Mouse (Mus musculus) embryonic facial prominence, embryonic 13.5 days (tissue): ENCODE measurements around the gene Pdzd7. TPM values are rescaled to one million over a fixed set of nuclear protein-coding genes. Genes with fewer than 3 reads are reported as not detected.

Source experiments
- ATAC-seq: fragments of 200-750 bp; cut with Nextera tagmentation; 2 replicates; pipeline ENCODE4 v1.8.0; 2017; ENCODE audit warnings: low read depth; ENCODE audit not compliant: insufficient number of reproducible peaks, insufficient read depth, low FRiP score, low TSS enrichment
- H3K27ac ChIP-seq: fragments of 300-500 bp; sonication (generic); 2 replicates; pipeline ENCODE4 v1.5.1; 2015; ENCODE audit warnings: moderate library complexity, mild to moderate bottlenecking, inconsistent platforms
- H3K27me3 ChIP-seq: fragments of 300-500 bp; sonication (generic); 2 replicates; pipeline ENCODE4 v1.6.1; 2015; ENCODE audit warnings: mild to moderate bottlenecking, inconsistent platforms
- H3K36me3 ChIP-seq: fragments of 300-500 bp; sonication (generic); 2 replicates; pipeline ENCODE4 v1.6.1; 2015; ENCODE audit warnings: mild to moderate bottlenecking, inconsistent platforms
- H3K4me1 ChIP-seq: fragments of 300-500 bp; sonication (generic); 2 replicates; pipeline ENCODE4 v1.6.1; 2015; ENCODE audit warnings: inconsistent platforms
- H3K4me2 ChIP-seq: fragments of 300-500 bp; sonication (generic); 2 replicates; pipeline ENCODE4 v1.6.1; 2015; ENCODE audit warnings: moderate library complexity, mild to moderate bottlenecking, inconsistent platforms
- H3K4me3 ChIP-seq: fragments of 300-500 bp; sonication (generic); 2 replicates; pipeline ENCODE4 v1.5.1; 2015; ENCODE audit warnings: mild to moderate bottlenecking, inconsistent platforms
- H3K9ac ChIP-seq: fragments of 300-500 bp; sonication (generic); 2 replicates; pipeline ENCODE4 v1.6.1; 2015; ENCODE audit warnings: mild to moderate bottlenecking, inconsistent platforms
- H3K9me3 ChIP-seq: fragments of 300-500 bp; sonication (generic); 2 replicates; pipeline ENCODE4 v1.6.1; 2016; ENCODE audit warnings: inconsistent platforms
- WGBS: fragments of 180-500 bp; shearing (Covaris S2); methylation state at CpG from one replicate; pipeline ENCODE4 v1.1.7; 2015; ENCODE audit warnings: mixed read lengths; 5-methylcytosine and 5-hydroxymethylcytosine counted together
- polyA plus RNA-seq: library from polyadenylated mRNA; unstranded; fragments of >200 nt; fragmentation: Nextera tagmentation; extraction: Ambion mirVana; gene quantifications from 2 replicates; pipeline ENCODE4 v1.2.1, GENCODE M21; 2015

The Pdzd7 gene
- polyA plus RNA-seq, 1 experiment from 2014 or later, result 0.51 TPM

- no peak for ATAC-seq
- Histone ChIP-seq H3K27ac (no peak overlapping the region), H3K4me3 (no peak overlapping the region), H3K36me3 (peaks cover 63% of the 10 kb centered on the region), H3K9ac (0 out of 2 replicates have a peak overlapping the region, but pooled peaks have one; percentile 27), H3K4me2 (no peak overlapping the region), H3K4me1 (peaks cover 35% of the 10 kb centered on the region), H3K9me3 (no peaks in the 10 kb centered on the region), H3K27me3 (no peaks in the 10 kb centered on the region)
- 76% methylated on average over 6 of the region's 6 CpGs for WGBS
These were observed 18.4 kb downstream of the Pdzd7 start for GRCm38 (mm10) chr19:45026958-45027670.

- Histone ChIP-seq H3K4me1 (peaks cover 33% of the 10 kb centered on the region), H3K27me3 (no peaks in the 10 kb centered on the region)
These were observed 19.5 kb downstream of the Pdzd7 start for GRCm38 (mm10) chr19:45025937-45026568.

GRCm38 (mm10) chr19:45024775-45025174, 20.7 kb downstream of the Pdzd7 start:
- ATAC-seq, result no peak
- H3K27me3 ChIP-seq, result no peaks in the 10 kb centered on the region
- H3K4me1 ChIP-seq, result peaks cover 40% of the 10 kb centered on the region
- H3K4me2 ChIP-seq, result no peak overlapping the region
- WGBS, result 91% methylated on average over 20 of the region's 20 CpGs
- H3K9me3 ChIP-seq, result no peaks in the 10 kb centered on the region
- H3K36me3 ChIP-seq, result peaks cover 76% of the 10 kb centered on the region
- no peak overlapping the region for H3K27ac ChIP-seq
- no peak overlapping the region for H3K9ac ChIP-seq
- H3K4me3 ChIP-seq, result no peak overlapping the region

More at GRCm38 (mm10) chr19:45025937-45026568, 19.5 kb downstream of the Pdzd7 start:
- Histone ChIP-seq H3K9ac (peak overlapping the region; percentile 21; the same call in 1 of the 2 replicates), H3K36me3 (peaks cover 73% of the 10 kb centered on the region), H3K9me3 (no peaks in the 10 kb centered on the region), H3K4me3 (no peak overlapping the region), H3K27ac (peak overlapping the region; percentile 39; the same call in 1 of the 2 replicates), H3K4me2 (no peak overlapping the region)
- ATAC-seq, result no peak
- 67% methylated on average over 37 of the region's 37 CpGs for WGBS

- H3K27ac ChIP-seq, result no peak overlapping the region
- H3K9ac ChIP-seq, result no peak overlapping the region
- H3K4me2 ChIP-seq, result no peak overlapping the region
- H3K9me3 ChIP-seq, result no peaks in the 10 kb centered on the region
- WGBS, result 88% methylated on average over 11 of the region's 11 CpGs
- H3K27me3 ChIP-seq, result no peaks in the 10 kb centered on the region
- ATAC-seq, result no peak
- H3K4me3 ChIP-seq, result no peak overlapping the region
- peaks cover 75% of the 10 kb centered on the region for H3K36me3 ChIP-seq
- peaks cover 48% of the 10 kb centered on the region for H3K4me1 ChIP-seq
These were observed 21.5 kb downstream of the Pdzd7 start for GRCm38 (mm10) chr19:45023993-45024392.

- peak overlapping the region; percentile 16; the same call in 1 of the 2 replicates for H3K4me2 ChIP-seq
These were observed 24.2 kb downstream of the Pdzd7 start for GRCm38 (mm10) chr19:45021362-45021761.

GRCm38 (mm10) chr19:45020348-45020747, 25.2 kb downstream of the Pdzd7 start:
- ATAC-seq, result no peak
- Histone ChIP-seq H3K27ac (no peak overlapping the region), H3K4me1 (peaks cover 47% of the 10 kb centered on the region), H3K4me3 (0 out of 2 replicates have a peak overlapping the region, but pooled peaks have one; percentile 5), H3K27me3 (no peaks in the 10 kb centered on the region), H3K4me2 (peak overlapping the region; percentile 38), H3K9ac (peak overlapping the region; percentile 52), H3K36me3 (peaks cover 40% of the 10 kb centered on the region), H3K9me3 (no peaks in the 10 kb centered on the region)
- 52% methylated on average over 6 of the region's 6 CpGs for WGBS

More at GRCm38 (mm10) chr19:45021362-45021761, 24.2 kb downstream of the Pdzd7 start:
- Histone ChIP-seq H3K36me3 (peaks cover 50% of the 10 kb centered on the region), H3K9me3 (no peaks in the 10 kb centered on the region), H3K27me3 (no peaks in the 10 kb centered on the region), H3K27ac (peak overlapping the region; percentile 11; the same call in 1 of the 2 replicates), H3K4me3 (peak overlapping the region; percentile 3; the same call in 1 of the 2 replicates), H3K4me1 (peaks cover 48% of the 10 kb centered on the region), H3K9ac (peak overlapping the region; percentile 52)
- WGBS, result 89% methylated on average over 15 of the region's 15 CpGs
- ATAC-seq, result no peak

GRCm38 (mm10) chr19:45018351-45018831, 27.1 kb downstream of the Pdzd7 start:
- Histone ChIP-seq H3K36me3 (peaks cover 22% of the 10 kb centered on the region), H3K4me2 (peak overlapping the region; percentile 94), H3K27me3 (no peaks in the 10 kb centered on the region), H3K9ac (peak overlapping the region; percentile 94), H3K27ac (peak overlapping the region; percentile 99), H3K4me1 (peaks cover 64% of the 10 kb centered on the region), H3K4me3 (peak overlapping the region; percentile 71), H3K9me3 (no peaks in the 10 kb centered on the region)
- ATAC-seq, result no peak
- under 1% methylated on average over 11 of the region's 13 CpGs for WGBS

GRCm38 (mm10) chr19:45017909-45018308, 27.6 kb downstream of the Pdzd7 start:
- peak; percentile 60 for ATAC-seq
- Histone ChIP-seq H3K27me3 (no peaks in the 10 kb centered on the region), H3K4me2 (peak overlapping the region; percentile 94), H3K27ac (peak overlapping the region; percentile 99), H3K4me3 (peak overlapping the region; percentile 71), H3K4me1 (peaks cover 69% of the 10 kb centered on the region), H3K9ac (peak overlapping the region; percentile 94), H3K9me3 (no peaks in the 10 kb centered on the region), H3K36me3 (peaks cover 19% of the 10 kb centered on the region)
- WGBS, result under 1% methylated on average over 48 of the region's 48 CpGs

GRCm38 (mm10) chr19:45017216-45017771, 28.2 kb downstream of the Pdzd7 start:
- H3K27ac ChIP-seq, result peak overlapping the region; percentile 99
- ATAC-seq, result no peak

GRCm38 (mm10) chr19:45016341-45017215, 28.9 kb downstream of the Pdzd7 start:
- Histone ChIP-seq H3K4me1 (peaks cover 75% of the 10 kb centered on the region), H3K9ac (peak overlapping the region; percentile 77), H3K27ac (peak overlapping the region; percentile 99), H3K27me3 (no peaks in the 10 kb centered on the region), H3K4me3 (peak overlapping the region; percentile 71), H3K9me3 (no peaks in the 10 kb centered on the region), H3K4me2 (peak overlapping the region; percentile 94), H3K36me3 (peaks cover 16% of the 10 kb centered on the region)
- WGBS, result under 1% methylated on average over 16 of the region's 18 CpGs
- ATAC-seq, result peak; percentile 61

More at GRCm38 (mm10) chr19:45017216-45017771, 28.2 kb downstream of the Pdzd7 start:
- WGBS, result under 1% methylated on average over 27 of the region's 27 CpGs
- Histone ChIP-seq H3K4me2 (peak overlapping the region; percentile 94), H3K4me3 (peak overlapping the region; percentile 71), H3K9ac (peak overlapping the region; percentile 94), H3K27me3 (no peaks in the 10 kb centered on the region), H3K9me3 (no peaks in the 10 kb centered on the region), H3K36me3 (peaks cover 14% of the 10 kb centered on the region), H3K4me1 (peaks cover 75% of the 10 kb centered on the region)
